Mouse (Mus musculus): ENCODE measurements around the gene Atp7b. TPM values are rescaled to one million over a fixed set of nuclear protein-coding genes. Genes with fewer than 3 reads are reported as not detected.

Gene Atp7b
- polyA plus RNA-seq, 1 experiment from 2014 or later = 0.55 TPM

- Histone ChIP-seq H3K9me3 (no peaks in the 10 kb centered on the region), H3K27ac (no peak overlapping the region), H3K27me3 (peaks cover 35% of the 10 kb centered on the region), H3K9ac (no peak overlapping the region), H3K4me1 (peaks cover 5% of the 10 kb centered on the region; the same call in 1 of the 2 replicates), H3K4me3 (no peak overlapping the region), H3K4me2 (no peak overlapping the region), H3K36me3 (no peaks in the 10 kb centered on the region)
- 82% methylated on average over 12 of the region's 12 CpGs for WGBS
- no peak for ATAC-seq (ENCODE audit: insufficient number of reproducible peaks, insufficient read depth, low FRiP score, low TSS enrichment, low read depth)
Observed at GRCm38 (mm10) chr8:22054674-22055491, 5.2 kb downstream of the Atp7b start.

- Histone ChIP-seq H3K4me3 (no peak overlapping the region), H3K36me3 (no peaks in the 10 kb centered on the region), H3K4me1 (no peaks in the 10 kb centered on the region), H3K27me3 (no peaks in the 10 kb centered on the region), H3K9ac (no peak overlapping the region), H3K27ac (no peak overlapping the region), H3K9me3 (no peaks in the 10 kb centered on the region), H3K4me2 (no peak overlapping the region)
- WGBS = 71% methylated on average over 2 of the region's 2 CpGs
- ATAC-seq (ENCODE audit: insufficient number of reproducible peaks, insufficient read depth, low FRiP score, low TSS enrichment, low read depth) = no peak; the same call in 1 of the 2 replicates
Observed at GRCm38 (mm10) chr8:22047699-22048464, 12.2 kb downstream of the Atp7b start.

- H3K4me1 ChIP-seq = 0 out of 2 replicates have a peak, but pooled peaks cover 3% of the 10 kb centered on the region
- H3K4me2 ChIP-seq = no peak overlapping the region
- ATAC-seq (ENCODE audit: insufficient number of reproducible peaks, insufficient read depth, low FRiP score, low TSS enrichment, low read depth) = no peak
- no peaks in the 10 kb centered on the region for H3K9me3 ChIP-seq
- H3K36me3 ChIP-seq = no peaks in the 10 kb centered on the region
- 52% methylated on average over 12 of the region's 12 CpGs for WGBS
- H3K27me3 ChIP-seq = peaks cover 14% of the 10 kb centered on the region
- no peak overlapping the region for H3K27ac ChIP-seq
- H3K4me3 ChIP-seq = no peak overlapping the region
- no peak overlapping the region for H3K9ac ChIP-seq
Observed at GRCm38 (mm10) chr8:22043706-22044105, 16.4 kb downstream of the Atp7b start.

DNA sequence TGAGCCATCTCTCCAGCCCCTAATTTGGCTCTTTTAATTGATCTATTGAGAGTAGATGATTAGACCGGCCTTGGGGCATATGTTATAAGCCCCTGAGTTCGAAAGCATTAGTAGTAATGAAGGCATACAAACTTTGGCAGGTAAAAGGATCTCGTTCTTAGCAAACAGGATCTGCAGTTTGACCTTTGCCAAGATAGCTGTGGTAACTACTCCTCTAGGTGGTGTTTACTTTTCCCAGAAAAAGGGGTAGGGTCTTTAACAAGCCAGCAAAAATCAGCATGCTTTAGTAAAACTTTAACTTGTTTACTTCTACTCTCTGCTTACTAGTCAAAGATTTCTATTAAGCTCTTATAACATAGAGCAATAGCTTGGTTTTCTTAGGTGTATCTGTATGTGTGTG, 17.6 kb downstream of the Atp7b start:
- Histone ChIP-seq H3K27me3 (peaks cover 20% of the 10 kb centered on the region), H3K9ac (no peak overlapping the region), H3K4me3 (no peak overlapping the region), H3K36me3 (no peaks in the 10 kb centered on the region), H3K4me2 (no peak overlapping the region), H3K4me1 (0 out of 2 replicates have a peak, but pooled peaks cover 3% of the 10 kb centered on the region), H3K9me3 (no peaks in the 10 kb centered on the region), H3K27ac (no peak overlapping the region)
- WGBS = 77% methylated on average over 3 of the region's 3 CpGs
- no peak for ATAC-seq (ENCODE audit: insufficient number of reproducible peaks, insufficient read depth, low FRiP score, low TSS enrichment, low read depth)

- 38% methylated on average over 6 of the region's 6 CpGs for WGBS
- H3K4me1 ChIP-seq = 0 out of 2 replicates have a peak, but pooled peaks cover 3% of the 10 kb centered on the region
- no peak for ATAC-seq (ENCODE audit: insufficient number of reproducible peaks, insufficient read depth, low FRiP score, low TSS enrichment, low read depth)
- H3K9me3 ChIP-seq = no peaks in the 10 kb centered on the region
- no peaks in the 10 kb centered on the region for H3K36me3 ChIP-seq
- peaks cover 20% of the 10 kb centered on the region for H3K27me3 ChIP-seq
- no peak overlapping the region for H3K27ac ChIP-seq
- H3K4me2 ChIP-seq = no peak overlapping the region
- no peak overlapping the region for H3K4me3 ChIP-seq
- H3K9ac ChIP-seq = no peak overlapping the region
Observed at GRCm38 (mm10) chr8:22040153-22040509, 20.0 kb downstream of the Atp7b start.

- Histone ChIP-seq H3K4me3 (no peak overlapping the region), H3K4me1 (0 out of 2 replicates have a peak, but pooled peaks cover 3% of the 10 kb centered on the region), H3K36me3 (no peaks in the 10 kb centered on the region), H3K9me3 (no peaks in the 10 kb centered on the region), H3K9ac (no peak overlapping the region), H3K27ac (no peak overlapping the region), H3K27me3 (peaks cover 20% of the 10 kb centered on the region), H3K4me2 (no peak overlapping the region)
- no peak for ATAC-seq (ENCODE audit: insufficient number of reproducible peaks, insufficient read depth, low FRiP score, low TSS enrichment, low read depth)
- WGBS = 9% methylated on average over 15 of the region's 15 CpGs
Observed at GRCm38 (mm10) chr8:22039468-22040152, 20.5 kb downstream of the Atp7b start.

GRCm38 (mm10) chr8:22037022-22037421, 23.1 kb downstream of the Atp7b start:
- Histone ChIP-seq H3K27ac (no peak overlapping the region), H3K4me2 (no peak overlapping the region), H3K4me3 (no peak overlapping the region), H3K4me1 (0 out of 2 replicates have a peak, but pooled peaks cover 3% of the 10 kb centered on the region), H3K9ac (no peak overlapping the region), H3K9me3 (no peaks in the 10 kb centered on the region), H3K36me3 (no peaks in the 10 kb centered on the region), H3K27me3 (peaks cover 20% of the 10 kb centered on the region)
- WGBS = 82% methylated on average over 7 of the region's 7 CpGs
- ATAC-seq (ENCODE audit: insufficient number of reproducible peaks, insufficient read depth, low FRiP score, low TSS enrichment, low read depth) = no peak

DNA sequence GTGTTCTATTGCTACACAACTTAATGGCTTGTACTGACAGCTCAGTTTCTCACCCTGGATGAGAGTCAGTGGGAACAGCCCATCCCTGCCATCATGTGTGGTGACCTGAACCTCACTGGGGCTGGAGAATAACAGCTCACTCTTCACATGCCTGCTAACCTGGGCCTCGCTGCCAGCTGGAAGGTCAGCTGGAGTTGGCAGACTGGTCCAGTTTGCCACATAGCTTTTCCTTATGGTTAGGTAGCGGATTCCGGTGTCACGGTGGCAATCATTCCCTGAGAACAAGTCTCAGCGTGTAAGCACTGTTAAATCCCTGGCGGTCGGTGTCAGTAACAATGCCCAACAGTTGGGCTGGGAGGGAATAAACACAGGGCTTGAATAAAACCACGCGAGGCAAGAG, 24.0 kb downstream of the Atp7b start:
- no peak for ATAC-seq (ENCODE audit: insufficient number of reproducible peaks, insufficient read depth, low FRiP score, low TSS enrichment, low read depth)
- H3K27me3 ChIP-seq = peaks cover 20% of the 10 kb centered on the region
- no peak overlapping the region for H3K9ac ChIP-seq
- no peak overlapping the region for H3K27ac ChIP-seq
- H3K4me3 ChIP-seq = no peak overlapping the region
- no peak overlapping the region for H3K4me2 ChIP-seq
- H3K4me1 ChIP-seq = 0 out of 2 replicates have a peak, but pooled peaks cover 3% of the 10 kb centered on the region
- WGBS = 85% methylated on average over 9 of the region's 9 CpGs
- no peaks in the 10 kb centered on the region for H3K36me3 ChIP-seq
- H3K9me3 ChIP-seq = no peaks in the 10 kb centered on the region

DNA sequence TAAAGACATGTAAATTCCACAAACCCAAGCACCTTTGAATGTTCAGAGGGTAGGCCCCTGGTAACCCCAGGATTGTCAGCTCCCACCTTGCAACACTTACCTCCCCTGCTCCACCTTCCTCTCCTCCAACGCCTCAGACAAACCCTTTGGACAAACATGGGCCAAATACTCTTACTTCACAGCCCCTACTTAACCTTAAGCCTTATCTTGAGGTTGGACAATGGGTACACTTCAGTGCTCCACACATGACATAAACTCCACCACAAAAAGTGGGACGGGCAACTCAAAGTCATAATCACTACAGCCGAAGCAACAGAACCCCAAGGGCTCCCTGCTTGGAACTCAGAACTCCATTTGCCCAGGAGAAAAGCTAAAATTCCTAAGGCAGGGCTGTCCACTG, 29.1 kb downstream of the Atp7b start:
- Histone ChIP-seq H3K36me3 (no peaks in the 10 kb centered on the region), H3K4me1 (no peaks in the 10 kb centered on the region), H3K27ac (no peak overlapping the region), H3K27me3 (no peaks in the 10 kb centered on the region), H3K4me3 (no peak overlapping the region), H3K4me2 (no peak overlapping the region), H3K9me3 (no peaks in the 10 kb centered on the region), H3K9ac (no peak overlapping the region)
- ATAC-seq (ENCODE audit: insufficient number of reproducible peaks, insufficient read depth, low FRiP score, low TSS enrichment, low read depth) = no peak
- WGBS = 82% methylated on average over 3 of the region's 3 CpGs

- 88% methylated on average over 3 of the region's 3 CpGs for WGBS
- Histone ChIP-seq H3K27ac (no peak overlapping the region), H3K4me1 (no peaks in the 10 kb centered on the region), H3K4me3 (no peak overlapping the region), H3K9ac (no peak overlapping the region), H3K4me2 (no peak overlapping the region), H3K27me3 (no peaks in the 10 kb centered on the region), H3K36me3 (no peaks in the 10 kb centered on the region), H3K9me3 (no peaks in the 10 kb centered on the region)
- ATAC-seq (ENCODE audit: insufficient number of reproducible peaks, insufficient read depth, low FRiP score, low TSS enrichment, low read depth) = no peak
Observed at GRCm38 (mm10) chr8:22028973-22029372, 31.1 kb downstream of the Atp7b start.

GRCm38 (mm10) chr8:22025241-22025640, 34.9 kb downstream of the Atp7b start:
- Histone ChIP-seq H3K4me1 (no peaks in the 10 kb centered on the region), H3K9me3 (no peaks in the 10 kb centered on the region), H3K27ac (no peak overlapping the region), H3K36me3 (no peaks in the 10 kb centered on the region), H3K4me3 (no peak overlapping the region), H3K4me2 (no peak overlapping the region), H3K9ac (no peak overlapping the region), H3K27me3 (no peaks in the 10 kb centered on the region)
- ATAC-seq (ENCODE audit: insufficient number of reproducible peaks, insufficient read depth, low FRiP score, low TSS enrichment, low read depth) = no peak
- 75% methylated on average over 4 of the region's 4 CpGs for WGBS

All from embryonic facial prominence, embryonic 13.5 days (tissue).